Mouse (Mus musculus) heart, adult 11 months (tissue): ENCODE measurements around the gene Slc9b2.

Source experiments
- DNase-seq: peaks from one replicate; pipeline ENCODE4 v3.0.0; 2022

Gene Slc9b2

DNA sequence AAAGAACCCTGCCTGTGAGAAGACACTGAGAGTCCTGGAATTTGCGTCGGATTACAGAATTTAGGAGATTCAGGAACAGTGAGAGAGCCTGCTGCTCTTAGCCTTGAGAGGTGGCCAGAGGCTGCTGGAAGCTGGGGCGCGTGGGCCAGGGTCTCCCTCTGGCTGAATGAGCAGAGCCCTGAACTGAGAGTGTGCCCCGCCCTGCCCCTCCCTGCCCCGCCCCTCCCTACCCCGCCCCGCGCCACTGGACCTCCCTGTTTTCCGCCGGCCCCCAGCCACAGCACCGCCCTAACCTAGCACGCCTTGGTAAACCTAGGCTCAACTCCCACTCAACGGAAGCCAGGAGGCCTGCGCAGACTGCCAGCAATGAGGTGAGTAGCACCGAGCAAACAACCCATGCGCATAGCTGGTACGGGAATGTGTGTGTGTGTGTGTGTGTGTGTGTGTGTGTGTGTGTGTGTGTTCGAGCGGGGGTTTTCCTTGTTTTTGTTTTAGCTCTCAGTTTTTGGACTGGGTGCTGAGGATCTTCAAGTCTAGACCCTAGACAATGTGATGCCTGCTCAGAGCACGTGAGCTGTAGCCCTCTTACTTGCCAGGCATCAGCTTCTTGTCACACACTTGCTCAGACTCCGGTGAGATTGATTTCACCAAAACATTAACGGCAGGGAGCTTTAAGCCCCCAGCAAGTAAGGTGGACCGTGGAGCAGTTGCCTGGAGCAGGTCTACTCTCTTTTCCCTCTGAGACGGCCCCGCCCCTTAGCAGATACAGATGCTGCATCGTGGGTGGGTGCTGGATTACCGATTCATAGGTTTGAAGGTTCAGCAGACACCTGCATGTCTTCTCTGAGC, at the start of gene Slc9b2:
TSS of gene Slc9b2 (plus strand) at position 290 of the 849 bp plus-strand sequence.
- peak; percentile 86 for DNase-seq

DNA sequence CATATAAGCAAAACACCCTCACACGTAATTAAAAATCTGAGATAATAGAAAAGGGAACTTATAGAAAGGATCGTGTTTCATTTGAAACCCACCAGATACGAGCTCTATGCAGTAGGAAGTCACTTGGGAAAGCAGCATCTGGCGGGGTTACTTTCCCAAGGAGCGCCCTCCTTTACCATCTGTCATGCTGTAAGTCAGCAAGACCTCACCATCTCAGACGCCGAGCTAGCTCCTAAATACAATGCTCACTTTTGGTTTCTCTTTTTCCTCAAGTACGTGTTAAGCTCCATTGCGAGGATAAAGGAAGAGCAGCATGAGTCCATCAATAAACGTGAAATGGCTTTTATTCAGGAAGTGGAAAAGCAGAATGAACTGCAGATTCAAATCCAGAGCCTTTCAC, 48.6 kb upstream of the Slc9b2 start:
- peak; percentile 16 for DNase-seq

DNA sequence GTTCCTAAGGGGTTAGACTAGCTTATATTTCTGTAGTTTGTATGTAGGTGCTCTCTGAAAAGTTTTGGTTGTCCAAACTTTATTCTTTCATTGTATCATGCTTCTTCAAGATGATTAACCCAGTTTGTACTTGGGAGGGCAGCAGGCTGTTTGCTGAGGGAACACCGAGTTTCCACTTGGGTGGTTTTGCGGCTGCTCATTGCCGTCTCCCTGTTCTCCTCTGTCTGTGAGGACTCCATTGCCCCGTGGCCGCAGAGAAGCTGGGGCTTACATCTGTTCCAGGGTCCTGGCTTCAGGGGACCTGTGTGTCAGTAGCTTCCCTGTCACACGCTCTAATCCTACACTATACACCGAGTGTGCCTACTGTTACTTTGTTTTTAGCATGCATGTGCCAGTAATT, 47.3 kb upstream of the Slc9b2 start:
- peak; percentile 25 for DNase-seq

DNA sequence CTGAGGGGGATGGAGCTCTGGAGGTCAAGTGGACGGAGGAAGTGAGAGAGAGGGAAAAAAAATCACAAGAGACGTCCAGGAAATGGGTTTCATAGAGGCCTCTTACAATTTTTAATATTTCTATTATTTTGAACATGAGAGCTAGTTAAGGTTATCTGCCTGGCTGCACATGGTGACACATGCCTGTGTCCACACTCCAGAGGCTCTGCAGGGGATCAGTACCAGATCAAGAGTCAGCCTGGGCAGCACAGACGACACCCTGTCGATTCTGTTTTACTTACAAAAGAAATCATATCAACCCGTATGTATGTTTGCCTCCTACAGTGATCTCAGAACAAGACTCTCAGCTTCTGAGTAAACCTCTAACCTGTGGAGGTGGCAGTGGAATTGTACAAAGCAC, 38.9 kb upstream of the Slc9b2 start:
- peak; percentile 17 for DNase-seq

DNA sequence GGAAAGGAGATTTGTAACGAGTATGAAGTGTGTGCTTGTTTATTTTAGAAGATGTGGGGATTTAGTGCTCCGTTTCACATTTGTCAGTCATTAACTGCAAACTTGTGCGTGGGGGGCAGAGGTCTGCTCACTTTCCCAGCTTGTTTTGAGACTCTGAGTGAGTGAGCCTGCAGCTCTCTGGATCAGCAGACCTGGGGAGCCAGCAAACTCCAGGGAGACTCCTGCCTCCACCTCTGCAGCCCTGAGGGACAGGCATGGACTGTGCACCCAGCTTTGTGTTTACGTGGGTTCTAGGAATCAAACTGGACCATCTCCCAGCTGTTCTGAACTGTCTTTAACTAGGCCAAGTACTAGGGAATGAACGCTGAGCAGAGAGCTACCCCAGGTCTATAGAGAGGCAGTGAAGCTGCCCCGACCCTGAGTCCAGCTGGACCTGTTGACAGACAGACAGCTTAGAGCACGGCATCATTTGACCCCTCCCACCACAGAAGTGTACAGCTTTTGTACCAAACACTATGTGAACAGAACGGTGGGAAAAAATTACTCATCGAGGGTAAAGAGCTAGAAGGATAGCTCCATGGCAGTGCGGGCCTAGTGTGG, 38.0 kb upstream of the Slc9b2 start:
- peak; percentile 85 for DNase-seq

DNA sequence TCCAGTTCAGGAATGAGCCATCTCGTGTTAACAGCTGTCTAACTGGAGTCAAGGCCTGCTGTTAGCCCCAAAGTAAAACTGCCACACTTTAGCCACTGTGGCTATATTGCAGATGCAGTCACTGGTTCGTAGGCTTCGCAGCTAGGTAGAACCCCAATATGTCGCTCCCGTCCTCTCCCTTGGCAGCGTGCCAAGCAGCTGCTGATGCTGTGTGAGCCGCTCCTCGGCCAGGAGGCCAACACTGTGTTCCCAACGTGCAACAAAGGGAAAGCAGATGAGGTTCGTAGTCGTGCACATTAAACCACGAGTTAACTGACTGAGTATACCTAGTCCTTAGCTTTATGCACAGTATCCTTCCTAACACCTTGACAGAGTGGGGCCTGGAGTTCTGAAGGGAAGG, 34.9 kb upstream of the Slc9b2 start:
- DNase-seq, result peak; percentile 78

DNA sequence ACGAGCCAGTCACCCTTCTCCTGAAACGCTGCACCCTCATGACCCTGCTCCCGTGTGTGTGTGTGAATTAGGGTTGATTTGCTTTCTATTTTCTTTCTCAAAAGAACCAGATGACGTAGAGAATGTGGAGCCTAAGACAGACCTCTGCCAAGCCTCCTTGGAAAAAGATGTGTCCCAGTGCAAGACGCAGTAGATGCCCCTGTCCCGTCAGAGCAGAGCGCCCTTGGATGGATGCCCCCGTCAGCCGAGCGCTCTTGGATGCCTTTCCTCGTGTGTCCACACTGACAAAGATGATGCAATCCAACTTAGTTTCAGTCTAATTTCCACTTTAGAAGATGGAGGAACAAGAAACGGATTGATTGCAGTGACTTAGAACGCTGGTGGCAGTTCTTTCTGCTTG, 34.5 kb upstream of the Slc9b2 start:
- DNase-seq, result peak; percentile 64

DNA sequence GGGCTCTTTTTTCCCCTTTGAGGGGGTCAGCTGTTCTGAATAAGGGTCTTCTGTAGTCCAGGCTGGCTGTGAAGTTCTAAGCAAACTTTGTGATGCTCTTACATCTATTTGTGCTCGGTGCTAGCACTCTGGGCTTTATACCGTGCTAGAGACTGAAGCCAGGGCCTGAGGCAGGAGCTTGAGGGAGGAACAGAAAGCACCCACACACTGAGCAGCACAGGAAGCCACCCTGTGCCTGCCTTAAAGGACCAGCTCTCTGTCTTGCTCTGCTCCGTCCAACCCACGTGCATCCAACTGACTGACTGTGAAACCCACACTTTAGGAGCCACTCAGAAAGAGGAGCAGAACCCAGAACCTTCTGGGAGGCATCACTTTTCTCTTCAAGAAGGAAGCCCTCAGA, 27.3 kb upstream of the Slc9b2 start:
- DNase-seq, result no peak

DNA sequence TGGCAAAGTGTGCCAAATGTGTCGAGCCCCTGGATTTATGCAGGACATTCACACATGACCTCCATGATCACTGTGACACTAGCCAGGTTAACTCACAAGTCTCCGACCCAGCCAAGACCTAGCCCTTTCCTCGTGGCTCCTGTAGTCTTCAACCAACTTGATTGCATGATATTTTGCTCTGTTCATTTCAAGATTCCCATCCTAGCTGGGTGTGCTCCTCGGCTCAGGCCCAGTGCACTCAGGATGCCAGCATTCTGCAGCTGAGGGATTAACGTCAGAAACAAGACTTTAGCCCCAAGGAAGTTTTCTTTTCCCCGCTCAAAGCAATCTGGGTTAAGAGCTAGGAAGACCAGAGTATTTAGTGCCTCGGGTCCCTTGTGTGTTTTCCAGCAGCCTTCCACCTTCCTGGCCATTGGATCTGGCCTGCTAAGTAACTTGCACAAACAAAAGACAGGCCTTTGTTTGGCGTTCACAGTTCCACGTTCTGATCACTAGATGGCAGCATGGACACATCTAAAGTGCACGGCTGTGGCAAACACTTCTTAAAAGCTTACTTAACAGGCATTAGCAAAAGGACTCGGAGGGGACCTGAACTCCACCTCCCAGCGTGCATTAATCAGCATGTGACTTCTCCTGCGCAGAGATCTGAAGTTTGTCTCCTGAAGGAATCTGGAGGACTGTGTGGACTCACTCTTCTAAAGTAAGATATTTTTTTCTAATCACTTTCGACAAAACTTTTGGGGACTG, 26.7 kb upstream of the Slc9b2 start, which contains the start of gene Bdh2:
TSS of gene Bdh2 (plus strand) at position 553 of the 747 bp plus-strand sequence.
- DNase-seq, result peak; percentile 97

DNA sequence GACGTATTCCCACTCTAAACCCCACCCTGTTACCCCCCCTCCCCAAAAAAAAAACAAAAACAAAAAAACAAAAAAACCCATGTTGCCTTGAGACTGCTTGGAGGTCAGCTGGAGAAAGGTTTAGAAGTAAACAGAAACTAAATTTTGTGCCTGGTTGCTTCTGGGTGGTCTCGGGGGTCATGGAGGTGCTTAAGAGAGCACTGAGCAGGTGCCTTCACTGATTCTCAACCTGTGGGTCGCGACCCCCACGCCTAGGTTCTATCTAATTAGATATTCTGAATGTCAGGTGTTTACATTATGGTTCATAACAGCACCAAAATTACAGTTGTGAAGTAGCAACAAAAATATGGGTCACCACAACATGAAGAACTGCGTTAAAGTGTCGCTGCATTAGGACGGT, 25.8 kb upstream of the Slc9b2 start:
- no peak for DNase-seq

DNA sequence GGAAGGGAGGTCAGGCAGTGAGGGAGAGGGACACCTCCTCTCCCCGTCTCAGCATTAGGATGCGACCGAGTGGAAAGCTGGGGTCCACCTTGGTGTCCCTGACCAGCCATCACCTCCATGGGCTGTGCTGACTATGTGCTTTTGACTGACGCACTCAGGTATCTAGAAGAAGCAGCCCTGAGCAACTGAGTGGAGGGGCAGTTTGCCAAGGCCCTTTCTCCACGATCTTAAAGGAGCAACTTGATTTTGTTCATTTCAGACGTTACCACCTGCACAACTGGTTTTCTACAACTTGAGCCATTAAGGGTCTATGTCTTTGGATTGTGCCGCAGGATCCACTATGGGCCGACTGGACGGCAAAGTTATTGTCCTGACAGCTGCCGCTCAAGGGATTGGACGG, 22.2 kb upstream of the Slc9b2 start:
- DNase-seq, result no peak

DNA sequence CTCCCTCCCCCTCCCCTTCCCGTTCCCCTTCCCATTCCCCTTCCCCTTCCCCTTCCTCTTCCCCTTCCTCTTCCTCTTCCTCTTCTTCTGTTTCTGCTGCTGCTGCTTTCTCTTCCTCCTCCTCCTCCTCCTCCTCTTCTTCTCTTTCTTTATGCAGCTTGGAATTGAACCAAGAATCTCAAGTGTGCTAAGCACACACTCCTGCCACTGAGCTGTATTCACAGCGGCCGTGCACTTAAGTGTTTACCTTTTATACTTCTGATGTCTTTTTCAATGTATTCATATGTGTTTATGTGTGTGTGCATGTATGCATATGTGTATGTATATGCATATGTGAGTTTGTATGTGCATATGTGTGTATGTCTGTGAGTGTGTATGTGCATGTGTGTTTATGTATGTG, 21.7 kb upstream of the Slc9b2 start:
- no peak for DNase-seq

DNA sequence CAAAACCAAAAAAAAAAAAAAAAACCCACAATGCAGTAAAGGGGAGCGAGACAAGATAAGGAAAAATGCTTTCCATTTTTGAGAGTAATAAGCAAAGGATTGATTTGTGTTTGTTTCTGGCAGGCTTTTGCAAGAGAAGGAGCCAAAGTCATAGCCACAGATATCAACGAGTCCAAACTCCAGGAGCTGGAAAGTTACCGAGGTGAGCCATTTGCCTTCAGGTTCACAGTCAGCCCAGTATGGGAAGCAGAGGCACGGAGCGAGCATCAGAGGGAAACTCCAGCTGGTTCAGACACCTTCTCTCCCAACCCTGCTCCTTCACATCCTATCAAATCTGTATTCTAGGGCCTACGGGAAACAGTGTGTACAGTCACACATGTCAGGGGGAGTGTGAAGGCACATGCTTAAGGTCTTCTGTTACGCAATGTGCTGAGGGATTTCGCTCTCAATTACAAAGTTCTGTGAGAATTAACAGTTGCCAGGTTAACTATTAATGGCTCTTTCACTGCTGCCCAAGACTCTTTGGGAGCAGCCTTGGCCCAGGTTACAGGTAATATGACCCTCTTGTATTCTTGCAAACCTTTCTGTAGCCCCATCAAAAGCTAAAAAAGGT, 19.3 kb upstream of the Slc9b2 start:
- DNase-seq, result peak; percentile 51

DNA sequence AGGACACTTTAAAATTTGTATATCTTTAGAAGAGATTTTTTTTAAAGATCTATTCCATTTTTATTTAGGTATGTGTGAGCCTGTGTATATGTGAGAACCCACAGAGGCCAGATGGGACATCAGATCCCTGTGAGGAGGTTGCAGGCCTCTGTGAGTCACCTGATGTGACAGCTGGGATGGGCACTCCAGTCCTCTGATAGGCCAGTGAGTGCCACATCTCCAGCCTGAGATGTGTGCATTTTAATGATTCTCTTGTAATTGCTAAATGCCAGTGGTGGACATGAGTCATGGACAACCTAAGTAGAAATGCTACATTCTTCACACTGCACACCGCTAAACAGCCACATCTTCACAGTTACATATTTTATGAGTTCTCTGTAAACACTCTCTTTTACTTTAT, 18.4 kb upstream of the Slc9b2 start:
- no peak for DNase-seq

DNA sequence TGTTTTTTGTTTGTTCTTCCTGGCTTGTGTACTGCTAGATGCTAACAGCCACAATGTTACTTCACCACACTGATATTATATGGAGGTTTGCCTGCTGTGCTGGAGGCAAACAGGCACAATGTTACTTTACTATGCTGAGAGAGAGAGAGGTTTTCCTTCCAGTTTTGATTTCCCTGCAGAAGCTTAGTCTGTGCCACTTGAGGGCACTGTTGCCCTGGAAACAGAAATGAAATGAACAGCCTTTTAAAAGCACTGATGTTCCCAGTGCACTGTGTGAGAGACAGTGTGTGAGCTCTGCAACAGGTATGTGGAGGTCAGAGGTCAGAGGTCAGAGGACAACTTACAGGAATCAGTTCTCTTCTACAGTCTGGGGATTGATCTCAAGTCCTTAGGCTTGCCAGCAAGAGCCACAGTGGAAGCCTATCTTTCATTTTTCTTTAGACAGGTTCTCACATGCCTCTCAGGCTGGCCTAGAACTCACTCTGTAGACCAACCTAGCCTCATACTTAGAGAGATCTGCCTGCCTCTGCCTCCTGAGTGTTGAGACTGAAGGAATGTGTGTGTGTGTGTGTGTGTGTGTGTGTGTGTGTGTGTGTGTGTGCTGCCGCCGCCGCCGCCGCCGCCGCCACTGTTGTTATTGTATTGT, 17.1 kb upstream of the Slc9b2 start:
- peak; percentile 69 for DNase-seq

DNA sequence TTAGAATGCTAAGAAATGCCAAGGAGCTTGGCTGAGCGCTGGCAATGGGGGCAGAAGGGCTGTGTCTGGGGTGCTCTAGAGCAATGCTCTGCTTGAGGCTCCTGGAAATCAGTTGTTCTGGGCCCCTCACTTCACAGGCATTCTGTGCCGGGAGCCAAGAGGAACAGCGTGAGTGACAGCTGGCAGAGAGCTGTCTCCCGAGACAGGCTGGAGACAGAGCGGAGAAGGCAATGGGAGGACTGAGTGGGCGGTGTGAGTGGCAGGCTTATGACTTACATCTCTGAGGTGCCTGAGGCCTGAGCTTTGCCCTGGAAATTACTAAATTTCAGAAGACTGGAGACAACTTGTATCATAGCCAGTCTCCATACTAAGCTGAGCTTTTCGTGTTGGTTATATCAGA, 13.8 kb upstream of the Slc9b2 start:
- peak; percentile 89 for DNase-seq

DNA sequence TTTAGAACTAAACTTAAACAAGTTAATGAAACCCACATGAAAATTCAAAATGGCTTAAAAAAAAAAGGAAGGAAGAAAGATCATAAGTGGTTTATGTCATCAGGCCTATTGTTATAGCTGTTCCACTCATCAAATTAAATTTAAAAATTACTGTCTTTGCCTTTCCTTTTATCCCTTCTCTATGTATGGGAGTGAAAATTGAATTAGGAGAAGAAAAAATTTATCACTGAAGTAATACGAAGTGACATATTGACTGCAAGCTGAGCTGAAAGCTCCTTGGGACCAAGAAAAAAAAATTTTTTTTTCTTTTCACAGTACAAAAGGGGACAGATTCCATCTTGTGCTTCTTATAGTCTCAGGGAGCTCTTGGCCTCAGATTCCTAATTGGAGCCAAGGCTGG, 11.9 kb upstream of the Slc9b2 start:
- DNase-seq, result no peak

DNA sequence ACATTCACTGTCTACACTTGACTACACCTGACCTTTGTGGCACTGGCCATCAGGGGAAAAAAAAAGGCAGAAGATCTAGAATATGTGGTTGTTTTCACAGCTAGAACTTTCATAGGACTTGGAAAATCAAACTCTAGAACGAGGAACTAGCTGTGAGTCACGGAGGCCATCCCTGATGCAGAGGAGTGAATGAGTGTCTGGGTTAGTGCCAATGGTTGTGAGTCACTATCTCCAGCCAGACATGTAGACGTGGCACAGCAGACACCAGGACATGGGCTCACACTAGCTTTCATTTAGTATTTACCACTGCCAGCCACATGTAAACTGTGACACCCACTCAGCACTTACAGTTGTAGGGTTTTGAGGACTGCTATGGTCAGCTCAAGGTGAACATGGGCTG, 8.9 kb upstream of the Slc9b2 start:
- peak; percentile 89 for DNase-seq

DNA sequence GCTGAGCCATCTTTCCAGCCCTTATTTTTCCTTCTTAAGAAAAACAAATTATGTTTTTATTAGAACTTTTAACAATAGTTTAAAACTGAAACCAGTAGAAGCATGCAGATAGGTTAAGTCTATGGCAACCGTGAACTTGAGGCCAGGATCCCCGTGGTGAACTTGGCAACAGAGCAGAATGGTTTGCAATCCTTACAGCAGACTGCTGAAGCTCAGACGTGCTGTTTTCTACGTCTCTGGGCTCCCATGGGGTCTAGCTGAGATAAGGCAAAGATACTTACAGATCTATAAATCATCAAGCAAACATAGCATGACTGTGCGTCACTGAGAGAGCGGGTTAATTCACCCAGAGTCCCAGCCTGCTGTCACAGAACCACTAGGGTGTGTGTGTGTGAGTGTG, 7.4 kb upstream of the Slc9b2 start:
- DNase-seq, result peak; percentile 50

DNA sequence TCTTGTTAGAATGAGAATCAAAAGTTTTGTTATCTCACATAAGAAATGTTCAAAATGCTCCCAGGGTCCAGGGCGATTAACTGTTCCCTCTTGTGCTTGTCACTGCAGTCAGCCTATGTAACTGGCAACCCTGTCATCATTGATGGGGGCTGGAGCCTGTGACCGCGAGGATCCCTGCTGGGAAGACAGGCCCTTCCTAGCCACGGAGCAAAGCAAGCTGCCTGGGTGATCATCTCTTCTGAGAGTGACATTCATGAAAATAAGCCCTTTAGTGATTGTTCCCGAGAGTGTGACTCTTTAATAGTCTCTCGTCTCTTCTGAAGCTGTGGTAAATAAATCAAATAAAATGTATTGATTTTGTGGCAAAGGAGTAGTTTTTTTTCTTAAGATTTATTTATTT, 3.4 kb upstream of the Slc9b2 start:
- peak; percentile 39 for DNase-seq

DNA sequence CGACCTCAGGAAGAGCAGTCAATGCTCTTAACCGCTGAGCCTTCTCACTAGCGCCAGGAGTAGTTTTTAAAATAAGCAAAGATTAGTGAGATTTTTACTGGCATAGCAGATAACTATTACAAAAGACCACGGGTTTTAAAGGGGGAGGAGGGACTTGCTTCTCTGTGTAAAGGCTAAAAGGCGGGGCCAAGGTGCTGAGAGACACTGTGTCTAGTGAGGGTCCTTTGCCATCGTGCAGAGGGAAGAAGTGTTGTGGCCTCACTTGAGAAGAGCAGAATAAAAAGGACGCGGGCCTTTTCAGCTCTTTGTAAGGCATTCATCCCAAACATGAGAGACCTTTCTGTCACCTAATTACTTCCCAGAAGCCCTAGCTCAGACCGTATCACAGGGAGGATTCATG, 2.9 kb upstream of the Slc9b2 start:
- DNase-seq, result peak; percentile 21

DNA sequence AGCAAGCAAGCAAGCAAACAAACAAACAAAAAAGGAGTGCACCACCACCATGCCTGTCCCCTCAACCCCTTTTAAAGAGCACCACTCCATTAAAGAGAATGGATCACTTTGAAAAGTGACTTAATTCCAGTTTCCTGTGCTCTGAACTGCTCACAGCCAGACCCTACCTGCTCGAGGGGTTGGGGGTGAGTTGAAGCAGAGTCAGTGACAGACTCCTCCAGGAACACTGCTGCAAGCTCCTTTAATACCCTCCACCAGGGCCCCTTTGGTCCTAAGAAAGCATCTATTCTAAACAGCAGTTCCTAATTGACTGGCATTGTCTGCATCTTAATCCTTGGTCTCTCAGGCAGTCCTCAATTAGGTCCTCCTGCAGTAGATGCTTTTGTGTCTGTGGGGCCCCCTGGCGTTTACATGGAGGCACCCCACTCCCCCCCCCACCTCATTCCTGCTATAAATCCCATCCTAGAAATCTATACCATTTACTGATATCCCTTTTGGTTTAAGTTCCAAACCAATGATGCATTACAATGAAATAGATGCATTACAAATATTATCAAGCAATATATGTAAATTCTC, 5.5 kb downstream of the Slc9b2 start:
- peak; percentile 28 for DNase-seq
